Mouse (Mus musculus): ENCODE results near the gene Ppil1. TPM values are rescaled to one million over a fixed set of nuclear protein-coding genes. Genes with fewer than 3 reads are reported as not detected.

The Ppil1 gene
- 66.6 and 73.3 TPM in 2 replicates for polyA plus RNA-seq (2012; rRNA removed)

- peak; percentile 90 for DNase-seq (ENCODE audit: low read depth)
- no peak for TF ChIP-seq CTCF (IDR thresholded peaks at IDR 0.05; ENCODE audit: borderline replicate concordance, extremely low read depth, insufficient read depth, insufficient read length)
- peak; percentile 37; the same call in 1 of the 2 replicates for TF ChIP-seq POLR2A (IDR thresholded peaks at IDR 0.05; ENCODE audit: borderline replicate concordance, extremely low read depth, insufficient read depth, insufficient read length, poor library complexity, severe bottlenecking)
Observed at GRCm38 (mm10) chr17:29263840-29264633, at the start of gene Ppil1. Gene Ppil1, minus strand, starts transcription at chr17:29264186.

GRCm38 (mm10) chr17:29313300-29313699 lies 49.3 kb upstream of the Ppil1 start:
- no peak for DNase-seq (ENCODE audit: low read depth)
- no peak for TF ChIP-seq CTCF (IDR thresholded peaks at IDR 0.05; ENCODE audit: borderline replicate concordance, extremely low read depth, insufficient read depth, insufficient read length)
- TF ChIP-seq POLR2A (IDR thresholded peaks at IDR 0.05; ENCODE audit: borderline replicate concordance, extremely low read depth, insufficient read depth, insufficient read length, poor library complexity, severe bottlenecking), result no peak

GRCm38 (mm10) chr17:29312082-29312481 lies 48.1 kb upstream of the Ppil1 start:
- DNase-seq (ENCODE audit: low read depth), result no peak
- TF ChIP-seq CTCF (IDR thresholded peaks at IDR 0.05; ENCODE audit: borderline replicate concordance, extremely low read depth, insufficient read depth, insufficient read length) (no peak), POLR2A (IDR thresholded peaks at IDR 0.05; ENCODE audit: borderline replicate concordance, extremely low read depth, insufficient read depth, insufficient read length, poor library complexity, severe bottlenecking) (no peak)

GRCm38 (mm10) chr17:29311602-29312001 lies 47.6 kb upstream of the Ppil1 start:
- no peak for TF ChIP-seq CTCF (IDR thresholded peaks at IDR 0.05; ENCODE audit: borderline replicate concordance, extremely low read depth, insufficient read depth, insufficient read length)
- TF ChIP-seq POLR2A (IDR thresholded peaks at IDR 0.05; ENCODE audit: borderline replicate concordance, extremely low read depth, insufficient read depth, insufficient read length, poor library complexity, severe bottlenecking), result no peak
- DNase-seq (ENCODE audit: low read depth), result peak; percentile 11

GRCm38 (mm10) chr17:29310056-29310623 lies 46.2 kb upstream of the Ppil1 start:
- peak; percentile 36 for DNase-seq (ENCODE audit: low read depth)

GRCm38 (mm10) chr17:29305871-29306270 lies 41.9 kb upstream of the Ppil1 start:
- TF ChIP-seq CTCF (IDR thresholded peaks at IDR 0.05; ENCODE audit: borderline replicate concordance, extremely low read depth, insufficient read depth, insufficient read length) (no peak), POLR2A (IDR thresholded peaks at IDR 0.05; ENCODE audit: borderline replicate concordance, extremely low read depth, insufficient read depth, insufficient read length, poor library complexity, severe bottlenecking) (no peak)

More at GRCm38 (mm10) chr17:29310056-29310623, 46.2 kb upstream of the Ppil1 start:
- no peak for TF ChIP-seq POLR2A (IDR thresholded peaks at IDR 0.05; ENCODE audit: borderline replicate concordance, extremely low read depth, insufficient read depth, insufficient read length, poor library complexity, severe bottlenecking)
- TF ChIP-seq CTCF (IDR thresholded peaks at IDR 0.05; ENCODE audit: borderline replicate concordance, extremely low read depth, insufficient read depth, insufficient read length), result no peak

GRCm38 (mm10) chr17:29305058-29305806 lies 41.2 kb upstream of the Ppil1 start:
- no peak for TF ChIP-seq POLR2A (IDR thresholded peaks at IDR 0.05; ENCODE audit: borderline replicate concordance, extremely low read depth, insufficient read depth, insufficient read length, poor library complexity, severe bottlenecking)
- no peak for TF ChIP-seq CTCF (IDR thresholded peaks at IDR 0.05; ENCODE audit: borderline replicate concordance, extremely low read depth, insufficient read depth, insufficient read length)
- DNase-seq (ENCODE audit: low read depth), result no peak

More at GRCm38 (mm10) chr17:29305871-29306270, 41.9 kb upstream of the Ppil1 start:
- DNase-seq (ENCODE audit: low read depth), result no peak

- no peak for DNase-seq (ENCODE audit: low read depth)
- no peak for TF ChIP-seq CTCF (IDR thresholded peaks at IDR 0.05; ENCODE audit: borderline replicate concordance, extremely low read depth, insufficient read depth, insufficient read length)
- no peak for TF ChIP-seq POLR2A (IDR thresholded peaks at IDR 0.05; ENCODE audit: borderline replicate concordance, extremely low read depth, insufficient read depth, insufficient read length, poor library complexity, severe bottlenecking)
Observed at GRCm38 (mm10) chr17:29304376-29305057, 40.5 kb upstream of the Ppil1 start.

- no peak for DNase-seq (ENCODE audit: low read depth)
- TF ChIP-seq POLR2A (IDR thresholded peaks at IDR 0.05; ENCODE audit: borderline replicate concordance, extremely low read depth, insufficient read depth, insufficient read length, poor library complexity, severe bottlenecking) (no peak), CTCF (IDR thresholded peaks at IDR 0.05; ENCODE audit: borderline replicate concordance, extremely low read depth, insufficient read depth, insufficient read length) (no peak)
Observed at GRCm38 (mm10) chr17:29303856-29304255, 39.9 kb upstream of the Ppil1 start.

GRCm38 (mm10) chr17:29303087-29303486 lies 39.1 kb upstream of the Ppil1 start:
- TF ChIP-seq CTCF (IDR thresholded peaks at IDR 0.05; ENCODE audit: borderline replicate concordance, extremely low read depth, insufficient read depth, insufficient read length) (peak; percentile 18; the same call in 1 of the 2 replicates), POLR2A (IDR thresholded peaks at IDR 0.05; ENCODE audit: borderline replicate concordance, extremely low read depth, insufficient read depth, insufficient read length, poor library complexity, severe bottlenecking) (no peak)
- peak; percentile 13 for DNase-seq (ENCODE audit: low read depth)
